Mouse (Mus musculus) cortical plate, adult 2 months (tissue): ENCODE measurements at regions not wholly inside any gene's neighbourhood (a gene's known extent, or its start where the extent isn't known, plus 50 kb on each side); places are given as distances from the start of the nearest gene placed in this dataset.

Source experiments
- H3K27ac ChIP-seq: fragments of 200-500 bp; 2 replicates; pipeline ENCODE4 v1.5.1; 2012; ENCODE audit warnings: low read length, control low read depth, inconsistent platforms; ENCODE audit not compliant: insufficient read depth
- H3K4me1 ChIP-seq: fragments of 200-500 bp; 2 replicates; pipeline ENCODE4 v1.6.1; 2011; ENCODE audit warnings: low read length; ENCODE audit not compliant: control insufficient read depth, insufficient read depth
- H3K4me3 ChIP-seq: fragments of 200-500 bp; 2 replicates; pipeline ENCODE4 v1.5.1; 2011; ENCODE audit warnings: mild to moderate bottlenecking, low read length, control low read depth; ENCODE audit not compliant: insufficient read depth
- CTCF ChIP-seq: fragments of 200-500 bp; IDR thresholded peaks from 2 replicates; pipeline ENCODE4 v1.5.1; 2011; ENCODE audit warnings: mild to moderate bottlenecking, control low read depth, low read length; ENCODE audit not compliant: insufficient read depth; ENCODE audit errors: extremely low read depth
- POLR2A ChIP-seq: fragments of 200-500 bp; IDR thresholded peaks from 2 replicates; pipeline ENCODE4 v1.6.1; 2011; ENCODE audit warnings: mild to moderate bottlenecking, low read length, control low read depth; ENCODE audit not compliant: insufficient read depth; ENCODE audit errors: extremely low read depth

GRCm38 (mm10) chr12:71470983-71471715 is 161.5 kb downstream of the Dact1 start:
- no peak for TF ChIP-seq CTCF
- H3K4me1 ChIP-seq = 0 out of 2 replicates have a peak, but pooled peaks cover 1% of the 10 kb centered on the region
- H3K27ac ChIP-seq = no peak overlapping the region
- H3K4me3 ChIP-seq = no peak overlapping the region

- TF ChIP-seq POLR2A (no peak), CTCF (no peak)
- H3K27ac ChIP-seq = no peak overlapping the region
- H3K4me3 ChIP-seq = no peak overlapping the region
- 0 out of 2 replicates have a peak, but pooled peaks cover 1% of the 10 kb centered on the region for H3K4me1 ChIP-seq
Measured at GRCm38 (mm10) chr12:71471720-71472119, 162.0 kb downstream of the Dact1 start.

- no peaks in the 10 kb centered on the region for H3K4me1 ChIP-seq
- H3K27ac ChIP-seq = no peak overlapping the region
- H3K4me3 ChIP-seq = no peak overlapping the region
- TF ChIP-seq CTCF (no peak), POLR2A (no peak)
Measured at GRCm38 (mm10) chr12:71476238-71476637, 166.6 kb downstream of the Dact1 start.

- no peak overlapping the region for H3K4me3 ChIP-seq
- H3K27ac ChIP-seq = no peak overlapping the region
- no peaks in the 10 kb centered on the region for H3K4me1 ChIP-seq
- TF ChIP-seq CTCF (no peak), POLR2A (no peak)
Measured at GRCm38 (mm10) chr12:71477691-71478090, 168.0 kb downstream of the Dact1 start.

- no peak for TF ChIP-seq POLR2A
- TF ChIP-seq CTCF = no peak
- Histone ChIP-seq H3K4me1 (no peaks in the 10 kb centered on the region), H3K4me3 (no peak overlapping the region), H3K27ac (no peak overlapping the region)
Measured at GRCm38 (mm10) chr12:71481371-71481770, 171.7 kb downstream of the Dact1 start.

GRCm38 (mm10) chr12:71481899-71482593 is 172.4 kb downstream of the Dact1 start:
- Histone ChIP-seq H3K4me3 (no peak overlapping the region), H3K4me1 (no peaks in the 10 kb centered on the region), H3K27ac (no peak overlapping the region)
- TF ChIP-seq CTCF (no peak), POLR2A (no peak)

GRCm38 (mm10) chr12:71482619-71483018 is 172.9 kb downstream of the Dact1 start:
- Histone ChIP-seq H3K27ac (no peak overlapping the region), H3K4me1 (no peaks in the 10 kb centered on the region), H3K4me3 (no peak overlapping the region)
- TF ChIP-seq POLR2A = no peak
- TF ChIP-seq CTCF = no peak

- Histone ChIP-seq H3K27ac (no peak overlapping the region), H3K4me3 (no peak overlapping the region), H3K4me1 (peaks cover 2% of the 10 kb centered on the region; the same call in 1 of the 2 replicates)
- TF ChIP-seq CTCF (no peak), POLR2A (no peak)
Measured at GRCm38 (mm10) chr12:71483536-71484165, 174.0 kb downstream of the Dact1 start.

- Histone ChIP-seq H3K27ac (no peak overlapping the region), H3K4me3 (no peak overlapping the region), H3K4me1 (peaks cover 2% of the 10 kb centered on the region; the same call in 1 of the 2 replicates)
- TF ChIP-seq CTCF = no peak
Measured at GRCm38 (mm10) chr12:71484286-71484685, 174.6 kb downstream of the Dact1 start.

GRCm38 (mm10) chr12:71486078-71486477 is 176.4 kb downstream of the Dact1 start:
- TF ChIP-seq POLR2A (no peak), CTCF (no peak)
- H3K27ac ChIP-seq = no peak overlapping the region
- no peak overlapping the region for H3K4me3 ChIP-seq
- peaks cover 2% of the 10 kb centered on the region; the same call in 1 of the 2 replicates for H3K4me1 ChIP-seq
